Mouse (Mus musculus): Measurements from ENCODE around the gene Tbc1d22a. TPM values are rescaled to one million over a fixed set of nuclear protein-coding genes. Genes with fewer than 3 reads are reported as not detected.
"Not testable (repeated sequence)": the region's sequence is repeated elsewhere in the genome, so short reads cannot be mapped to it uniquely, and the experiment has no call there.

Gene Tbc1d22a
- polyA plus RNA-seq, 1 experiment from 2014 or later, result 13.8 TPM

DNA sequence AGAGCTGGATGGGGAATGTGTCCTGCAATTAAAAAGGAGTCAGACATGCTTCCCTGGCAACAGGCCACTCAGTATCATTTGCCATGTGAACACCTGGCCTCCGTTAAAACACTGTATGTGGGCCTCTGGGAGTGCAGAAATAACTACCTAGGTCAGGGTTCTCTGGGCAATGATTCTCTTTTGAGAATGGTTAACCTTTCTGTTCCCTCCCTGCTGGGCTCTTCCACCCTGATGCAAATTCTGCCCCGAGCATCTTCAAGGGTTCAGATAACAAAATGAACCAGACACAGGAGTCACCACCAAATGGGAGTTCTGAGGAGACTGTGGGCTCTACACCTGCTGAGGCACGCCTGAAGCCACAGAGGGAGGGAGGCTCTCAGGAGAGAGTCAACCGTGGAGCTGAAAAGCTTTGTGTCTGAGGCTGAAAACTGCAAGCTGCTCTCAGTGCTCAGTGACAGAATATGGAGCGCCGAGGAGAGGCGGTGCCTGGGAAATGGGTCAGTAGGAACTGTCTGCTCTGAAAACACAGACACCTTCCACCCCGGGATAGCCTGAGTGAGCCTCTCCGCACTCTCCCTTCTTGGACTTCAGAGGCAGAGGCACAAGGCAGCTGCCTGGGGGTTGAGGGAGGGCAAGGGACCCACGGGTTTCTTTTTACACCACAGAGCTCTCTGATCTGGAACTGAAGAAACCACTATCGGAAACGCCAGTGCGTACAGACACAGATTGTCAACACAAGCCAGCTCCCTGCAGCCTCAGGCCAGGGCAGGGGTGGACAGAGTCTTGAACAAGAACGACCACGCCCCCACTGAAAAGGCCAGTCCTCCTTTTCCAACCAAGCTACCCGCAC lies 40.9 kb upstream of the Tbc1d22a start:
- Histone ChIP-seq H3K4me1 (peaks cover 36% of the 10 kb centered on the region), H3K4me2 (replicated peaks) (no peak overlapping the region), H3K9me3 (replicated peaks) (no peaks in the 10 kb centered on the region), H3K4me3 (no peak overlapping the region), H3K27me3 (no peaks in the 10 kb centered on the region), H3K36me3 (0 out of 2 replicates have a peak, but pooled peaks cover 4% of the 10 kb centered on the region), H3K9ac (no peak overlapping the region), H3K27ac (no peak overlapping the region; the same call in 1 of the 2 replicates)
- WGBS, result 41% methylated on average over 16 of the region's 16 CpGs
- no peak for ATAC-seq (ENCODE audit: low FRiP score)

- 79% methylated on average over 3 of the region's 3 CpGs for WGBS
- no peak overlapping the region for H3K4me3 ChIP-seq
- no peak overlapping the region for H3K27ac ChIP-seq
- H3K9ac ChIP-seq, result no peak overlapping the region
- H3K27me3 ChIP-seq, result no peaks in the 10 kb centered on the region
- ATAC-seq (ENCODE audit: low FRiP score), result no peak
- H3K4me1 ChIP-seq, result peaks cover 24% of the 10 kb centered on the region
- no peak overlapping the region for H3K4me2 ChIP-seq (replicated peaks)
- H3K36me3 ChIP-seq, result 0 out of 2 replicates have a peak, but pooled peaks cover 4% of the 10 kb centered on the region
- no peaks in the 10 kb centered on the region for H3K9me3 ChIP-seq (replicated peaks)
These were observed 38.8 kb upstream of the Tbc1d22a start for GRCm38 (mm10) chr15:86175253-86176050.

DNA sequence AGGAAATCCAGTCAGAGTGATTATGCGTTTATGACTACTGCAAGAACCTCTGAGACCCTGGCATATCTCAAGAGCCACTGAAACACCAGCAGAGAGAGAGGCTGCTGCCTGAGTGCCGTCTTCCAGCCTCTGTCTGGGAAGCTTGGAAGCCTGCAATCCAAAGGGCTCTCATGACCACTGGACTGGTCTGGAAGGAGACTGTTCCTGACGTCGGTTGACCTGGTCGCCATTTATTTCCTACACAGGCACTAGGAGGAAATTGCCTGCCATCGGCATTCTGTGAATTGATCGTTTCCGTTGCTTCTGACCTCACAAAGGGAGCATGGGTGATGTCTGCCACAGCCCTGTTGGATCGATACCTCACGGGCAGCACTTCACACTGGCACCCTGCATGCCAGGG lies 38.1 kb upstream of the Tbc1d22a start:
- Histone ChIP-seq H3K4me2 (replicated peaks) (no peak overlapping the region), H3K9me3 (replicated peaks) (no peaks in the 10 kb centered on the region), H3K27me3 (no peaks in the 10 kb centered on the region), H3K27ac (no peak overlapping the region), H3K36me3 (0 out of 2 replicates have a peak, but pooled peaks cover 4% of the 10 kb centered on the region), H3K4me3 (no peak overlapping the region), H3K4me1 (peaks cover 24% of the 10 kb centered on the region), H3K9ac (no peak overlapping the region)
- ATAC-seq (ENCODE audit: low FRiP score), result no peak
- 87% methylated on average over 10 of the region's 10 CpGs for WGBS

DNA sequence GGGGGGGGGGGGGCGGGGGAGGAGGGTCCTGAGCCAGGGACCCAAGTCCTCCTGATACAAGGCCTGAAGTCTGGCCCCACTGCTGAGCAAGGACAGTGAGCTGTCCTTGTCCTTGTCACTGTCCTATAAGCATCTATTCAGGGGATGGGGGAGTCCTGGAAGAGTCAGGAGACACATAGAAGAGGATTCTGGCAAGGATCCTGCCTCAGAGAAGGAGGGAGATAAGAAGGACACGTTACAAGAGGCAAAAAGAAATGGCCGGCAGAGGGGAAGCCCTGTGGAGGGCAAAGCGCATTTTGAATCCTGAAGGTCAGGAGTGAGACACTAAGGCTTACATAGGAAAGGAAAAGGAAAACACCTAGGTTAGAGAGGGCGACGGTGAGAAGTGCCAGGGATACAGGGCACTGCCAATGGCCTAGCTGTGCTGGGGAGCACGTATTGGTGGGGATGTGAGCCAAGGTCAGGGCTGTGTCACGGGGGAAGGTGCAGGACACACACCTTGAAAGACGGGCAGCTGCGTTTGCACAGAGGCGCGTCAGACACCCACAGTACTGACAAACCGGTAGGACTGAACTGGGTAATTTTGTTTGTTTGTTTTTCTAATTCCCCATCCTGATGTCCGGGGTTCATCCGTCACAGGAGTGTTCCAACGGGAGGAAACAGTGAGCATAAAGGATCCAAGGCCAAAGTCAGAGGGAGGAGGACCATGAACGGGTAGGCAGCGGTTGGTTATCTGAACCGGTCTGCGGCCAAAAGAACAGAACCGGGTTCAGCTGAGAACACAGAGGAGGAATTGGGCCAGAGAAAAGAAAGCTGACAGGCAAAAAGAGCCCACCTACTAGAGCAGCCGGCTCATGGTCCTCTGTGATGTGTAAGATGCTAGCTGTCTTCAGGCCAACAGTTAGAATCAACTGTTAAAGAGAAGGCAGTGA lies 37.2 kb upstream of the Tbc1d22a start:
- Histone ChIP-seq H3K4me2 (replicated peaks) (no peak overlapping the region), H3K27me3 (no peaks in the 10 kb centered on the region), H3K9ac (no peak overlapping the region), H3K27ac (no peak overlapping the region), H3K9me3 (replicated peaks) (no peaks in the 10 kb centered on the region), H3K4me3 (no peak overlapping the region), H3K4me1 (peaks cover 28% of the 10 kb centered on the region), H3K36me3 (0 out of 2 replicates have a peak, but pooled peaks cover 4% of the 10 kb centered on the region)
- 83% methylated on average over 22 of the region's 22 CpGs for WGBS
- ATAC-seq (ENCODE audit: low FRiP score), result no peak

- H3K27me3 ChIP-seq; H3K4me3 ChIP-seq; H3K27ac ChIP-seq; H3K4me2 ChIP-seq (replicated peaks); H3K9me3 ChIP-seq (replicated peaks); H3K36me3 ChIP-seq; H3K9ac ChIP-seq; ATAC-seq (ENCODE audit: low FRiP score): not testable (repeated sequence)
- WGBS, result 76% methylated on average over 2 of the region's 2 CpGs
- H3K4me1 ChIP-seq, result peaks cover 31% of the 10 kb centered on the region
These were observed 36.5 kb upstream of the Tbc1d22a start for GRCm38 (mm10) chr15:86177703-86178251.

- 89% methylated on average over 6 of the region's 6 CpGs for WGBS
- H3K36me3 ChIP-seq, result 0 out of 2 replicates have a peak, but pooled peaks cover 4% of the 10 kb centered on the region
These were observed 35.7 kb upstream of the Tbc1d22a start for GRCm38 (mm10) chr15:86178594-86178993.

GRCm38 (mm10) chr15:86180427-86180826 lies 33.8 kb upstream of the Tbc1d22a start:
- Histone ChIP-seq H3K4me3 (no peak overlapping the region), H3K27ac (no peak overlapping the region), H3K9ac (no peak overlapping the region), H3K36me3 (0 out of 2 replicates have a peak, but pooled peaks cover 4% of the 10 kb centered on the region), H3K4me2 (replicated peaks) (no peak overlapping the region), H3K27me3 (no peaks in the 10 kb centered on the region), H3K4me1 (peaks cover 28% of the 10 kb centered on the region), H3K9me3 (replicated peaks) (no peaks in the 10 kb centered on the region)
- no peak for ATAC-seq (ENCODE audit: low FRiP score)
- WGBS, result 88% methylated on average over 4 of the region's 4 CpGs

More at GRCm38 (mm10) chr15:86178594-86178993, 35.7 kb upstream of the Tbc1d22a start:
- H3K27ac ChIP-seq, result no peak overlapping the region
- no peaks in the 10 kb centered on the region for H3K9me3 ChIP-seq (replicated peaks)
- no peak overlapping the region for H3K4me3 ChIP-seq
- H3K9ac ChIP-seq, result no peak overlapping the region
- no peaks in the 10 kb centered on the region for H3K27me3 ChIP-seq
- H3K4me1 ChIP-seq, result peaks cover 27% of the 10 kb centered on the region
- no peak overlapping the region for H3K4me2 ChIP-seq (replicated peaks)
- no peak for ATAC-seq (ENCODE audit: low FRiP score)

DNA sequence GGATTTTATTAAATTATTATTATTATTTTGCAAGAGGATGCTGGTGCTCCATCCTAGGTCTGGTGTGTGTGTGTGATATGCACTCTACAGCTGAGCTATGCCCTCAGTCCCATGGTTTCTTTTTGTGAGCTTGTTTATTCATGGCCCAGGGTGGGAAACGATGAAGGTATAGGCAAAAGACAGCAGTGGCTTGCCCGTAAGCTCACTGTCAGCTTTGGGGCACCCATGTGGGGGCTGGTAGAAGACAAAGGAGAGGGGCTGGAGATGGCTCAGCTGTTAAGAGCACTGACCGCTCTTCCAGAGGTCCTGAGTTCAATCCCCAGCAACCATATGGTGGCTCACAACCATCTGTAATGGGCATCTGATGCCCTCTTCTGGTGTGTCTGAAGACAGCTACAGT lies 32.9 kb upstream of the Tbc1d22a start:
- WGBS, result 96% methylated on average over 3 of the region's 3 CpGs
- not testable (repeated sequence) for ATAC-seq (ENCODE audit: low FRiP score); H3K27me3 ChIP-seq; H3K36me3 ChIP-seq; H3K4me2 ChIP-seq (replicated peaks); H3K4me3 ChIP-seq; H3K27ac ChIP-seq; H3K9ac ChIP-seq; H3K9me3 ChIP-seq (replicated peaks)
- peaks cover 34% of the 10 kb centered on the region for H3K4me1 ChIP-seq

- no peaks in the 10 kb centered on the region for H3K36me3 ChIP-seq
- no peak overlapping the region for H3K4me2 ChIP-seq (replicated peaks)
- 52% methylated on average over 11 of the region's 11 CpGs for WGBS
- no peaks in the 10 kb centered on the region for H3K9me3 ChIP-seq (replicated peaks)
- peaks cover 5% of the 10 kb centered on the region; the same call in 1 of the 2 replicates for H3K27me3 ChIP-seq
- peak overlapping the region; percentile 41 for H3K27ac ChIP-seq
- H3K4me3 ChIP-seq, result no peak overlapping the region
- H3K9ac ChIP-seq, result no peak overlapping the region
- ATAC-seq (ENCODE audit: low FRiP score), result no peak
- peaks cover 40% of the 10 kb centered on the region for H3K4me1 ChIP-seq
These were observed 32.3 kb upstream of the Tbc1d22a start for GRCm38 (mm10) chr15:86181941-86182439.

- peak overlapping the region; percentile 35; the same call in 1 of the 2 replicates for H3K27ac ChIP-seq
- no peak overlapping the region for H3K9ac ChIP-seq
- H3K27me3 ChIP-seq, result peaks cover 5% of the 10 kb centered on the region; the same call in 1 of the 2 replicates
- peaks cover 40% of the 10 kb centered on the region for H3K4me1 ChIP-seq
- H3K36me3 ChIP-seq, result no peaks in the 10 kb centered on the region
- H3K4me2 ChIP-seq (replicated peaks), result no peak overlapping the region
- 62% methylated on average over 13 of the region's 13 CpGs for WGBS
- ATAC-seq (ENCODE audit: low FRiP score), result no peak
- H3K4me3 ChIP-seq, result no peak overlapping the region
- no peaks in the 10 kb centered on the region for H3K9me3 ChIP-seq (replicated peaks)
These were observed 31.6 kb upstream of the Tbc1d22a start for GRCm38 (mm10) chr15:86182646-86183045.

DNA sequence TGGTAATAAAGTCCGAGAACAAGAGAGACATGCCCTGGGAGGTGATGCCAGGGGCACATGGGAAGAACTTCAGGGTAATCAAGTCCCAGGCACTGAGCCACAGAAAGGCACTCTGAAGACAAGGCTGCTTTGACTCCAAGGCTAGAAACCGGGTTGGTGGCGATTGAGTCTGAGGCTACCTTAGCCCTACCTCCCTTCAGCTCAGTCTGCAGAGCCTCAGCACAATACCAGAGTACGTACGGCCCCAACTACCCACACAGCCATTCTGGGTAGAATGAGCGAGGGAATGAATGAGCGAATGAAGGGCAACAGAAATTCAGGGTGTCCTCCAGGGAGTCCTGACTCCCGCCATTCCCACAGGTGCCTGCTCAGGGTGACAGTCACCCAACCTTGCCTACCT lies 30.8 kb upstream of the Tbc1d22a start:
- Histone ChIP-seq H3K27ac (no peak overlapping the region), H3K27me3 (peaks cover 5% of the 10 kb centered on the region; the same call in 1 of the 2 replicates), H3K4me1 (peaks cover 46% of the 10 kb centered on the region), H3K9ac (no peak overlapping the region), H3K9me3 (replicated peaks) (no peaks in the 10 kb centered on the region), H3K36me3 (no peaks in the 10 kb centered on the region), H3K4me3 (no peak overlapping the region), H3K4me2 (replicated peaks) (peak overlapping the region; percentile 86)
- ATAC-seq (ENCODE audit: low FRiP score), result no peak
- WGBS, result 92% methylated on average over 8 of the region's 8 CpGs
